Mouse (Mus musculus) erythroblast, embryonic 14.5 days (primary cell): ENCODE measurements around the gene Primpol.

ENCODE experiments used
- GATA1 ChIP-seq: IDR thresholded peaks from 2 replicates; pipeline ENCODE4 v1.6.1; 2012; ENCODE audit warnings: low read length, inconsistent platforms, mixed read lengths
- TAL1 ChIP-seq: IDR thresholded peaks from 3 replicates; pipeline ENCODE4 v1.6.1; 2012; ENCODE audit warnings: low read length, inconsistent platforms, mixed read lengths

DNA sequence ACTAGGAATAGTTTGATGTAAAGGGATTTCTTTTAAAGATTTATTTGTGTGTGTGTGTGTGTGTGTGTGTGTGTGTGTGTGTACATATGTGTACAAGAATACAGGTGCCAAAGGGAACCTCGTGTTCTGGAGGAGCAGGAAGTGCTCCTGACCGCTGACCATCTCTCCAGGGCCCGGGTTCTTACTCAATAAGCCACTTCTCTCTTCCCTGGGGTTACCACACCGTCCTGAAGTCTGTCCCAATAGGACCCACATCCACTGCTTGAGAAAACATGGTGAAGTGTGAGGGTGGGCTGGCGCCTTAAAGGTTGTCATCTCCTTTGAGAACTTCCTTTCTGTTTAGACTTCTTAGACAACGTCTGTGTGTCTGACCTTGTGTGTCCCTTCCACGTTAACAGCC, 83.1 kb downstream of the Primpol start:
- TF ChIP-seq GATA1 (no peak), TAL1 (no peak)
